ENCODE assay signal across 8 mouse cellular contexts in genomic region chr2:68468698-68469097, GRCm38 (mm10). TPM values are rescaled to one million over a fixed set of nuclear protein-coding genes. Genes with fewer than 3 reads are reported as not detected.
A peak's percentile ranks its signal among the peaks of the same experiment; 100 is the strongest.
DNase-seq lines count a peak whose midpoint lies in the region; ATAC-seq and TF ChIP-seq lines count a peak whose summit lies in the region.

No protein-coding gene starts in this region.

- no peaks in the 10 kb centered on the region for H3K27me3 ChIP-seq in heart, embryonic 11.5 days (ENCODE audit: control insufficient read depth, insufficient read depth, low read length)
- H3K27me3 ChIP-seq in limb, embryonic 11.5 days (ENCODE audit: control insufficient read depth, insufficient read depth, low read length) = no peaks in the 10 kb centered on the region
- peaks cover 6% of the 10 kb centered on the region for H3K27me3 ChIP-seq in thymus, adult 2 months (ENCODE audit: control insufficient read depth, insufficient read depth, low read length)
- no peaks in the 10 kb centered on the region for H3K27me3 ChIP-seq in intestine, embryonic 15.5 days (replicated peaks)

- peaks cover 51% of the 10 kb centered on the region for H3K4me1 ChIP-seq in heart, embryonic 11.5 days (ENCODE audit: control insufficient read depth, insufficient read depth, low read length)
- H3K4me1 ChIP-seq in limb, embryonic 11.5 days (ENCODE audit: control insufficient read depth, insufficient read depth, low read length) = peaks cover 15% of the 10 kb centered on the region
- H3K4me1 ChIP-seq in thymus, adult 2 months (replicated peaks; ENCODE audit: control insufficient read depth, insufficient read depth, low read length) = peaks cover 24% of the 10 kb centered on the region
- peaks cover 7% of the 10 kb centered on the region for H3K4me1 ChIP-seq in intestine, embryonic 15.5 days (replicated peaks)

- H3K36me3 ChIP-seq in heart, embryonic 11.5 days (ENCODE audit: control insufficient read depth, insufficient read depth, low read length) = no peaks in the 10 kb centered on the region
- no peaks in the 10 kb centered on the region for H3K36me3 ChIP-seq in limb, embryonic 11.5 days (ENCODE audit: control insufficient read depth, insufficient read depth, low read length)
- H3K36me3 ChIP-seq in thymus, adult 2 months (ENCODE audit: control insufficient read depth, insufficient read depth, low read length) = no peaks in the 10 kb centered on the region
- no peaks in the 10 kb centered on the region for H3K36me3 ChIP-seq in intestine, embryonic 15.5 days

- H3K4me2 ChIP-seq in heart, embryonic 11.5 days = peak overlapping the region; percentile 29
- no peak overlapping the region for H3K4me2 ChIP-seq in limb, embryonic 11.5 days (ENCODE audit: low read depth, severe bottlenecking)
- H3K4me2 ChIP-seq in intestine, embryonic 15.5 days (replicated peaks) = no peak overlapping the region

- TF ChIP-seq CTCF in thymus, adult 2 months (IDR thresholded peaks at IDR 0.05; ENCODE audit: borderline replicate concordance, control insufficient read depth, extremely low read depth, insufficient read depth, low read length, poor library complexity) = no peak

- no peak overlapping the region for H3K4me3 ChIP-seq in heart, embryonic 11.5 days (ENCODE audit: low read depth, low read length)
- no peak overlapping the region for H3K4me3 ChIP-seq in limb, embryonic 11.5 days (ENCODE audit: low read depth, low read length)
- no peak overlapping the region for H3K4me3 ChIP-seq in thymus, adult 2 months (ENCODE audit: control insufficient read depth, insufficient read depth, low read length)
- no peak overlapping the region for H3K4me3 ChIP-seq in intestine, embryonic 15.5 days (replicated peaks)

- H3K27ac ChIP-seq in heart, embryonic 11.5 days (ENCODE audit: low read depth, low read length) = no peak overlapping the region
- no peak overlapping the region for H3K27ac ChIP-seq in limb, embryonic 11.5 days (replicated peaks; ENCODE audit: low read depth, low read length)
- no peak overlapping the region for H3K27ac ChIP-seq in thymus, adult 2 months (ENCODE audit: control insufficient read depth, insufficient read depth, low read length)
- no peak overlapping the region for H3K27ac ChIP-seq in intestine, embryonic 15.5 days

- no peaks in the 10 kb centered on the region for H3K9me3 ChIP-seq in heart, embryonic 11.5 days (replicated peaks; ENCODE audit: control insufficient read depth, low read length)
- no peaks in the 10 kb centered on the region for H3K9me3 ChIP-seq in limb, embryonic 11.5 days (ENCODE audit: control insufficient read depth, low read length)
- H3K9me3 ChIP-seq in intestine, embryonic 15.5 days = no peaks in the 10 kb centered on the region

- ATAC-seq in heart, embryonic 11.5 days (replicated peaks; ENCODE audit: insufficient number of reproducible peaks, low FRiP score, low TSS enrichment) = no peak
- no peak for ATAC-seq in limb, embryonic 11.5 days (ENCODE audit: insufficient number of reproducible peaks, low FRiP score, low TSS enrichment, low read depth)
- no peak for ATAC-seq in intestine, embryonic 15.5 days

- H3K9ac ChIP-seq in heart, embryonic 11.5 days (ENCODE audit: low read depth, low read length) = no peak overlapping the region
- no peak overlapping the region for H3K9ac ChIP-seq in limb, embryonic 11.5 days (ENCODE audit: low read length)
- no peak overlapping the region for H3K9ac ChIP-seq in intestine, embryonic 15.5 days

- TF ChIP-seq POLR2A in thymus, adult 2 months (IDR thresholded peaks at IDR 0.05; ENCODE audit: control insufficient read depth, extremely low read depth, insufficient read depth, low read length, poor library complexity) = no peak

- WGBS in heart, embryonic 11.5 days (ENCODE audit: insufficient replicate concordance) = 48% methylated on average over 7 of the region's 7 CpGs
- WGBS in limb, embryonic 11.5 days = 67% methylated on average over 7 of the region's 7 CpGs
- 71% methylated on average over 7 of the region's 7 CpGs for WGBS in thymus, adult 2 months
- whole genome bisulfite sequencing in intestine, embryonic 15.5 days = 66% methylated on average over 7 of the region's 7 CpGs

- peak; percentile 16 to 35 for DNase-seq in layer of hippocampus, postnatal 10 days (ENCODE audit: low spot score in 2 of 2)
- DNase-seq in layer of hippocampus, adult 18-20 months (ENCODE audit: low spot score in 2 of 2) = no peak
- DNase-seq in adrenal gland, adult 8-10 months = peak; percentile 50
- peak; percentile 32 for DNase-seq in limb, embryonic 11.5 days (ENCODE audit: low spot score)
- peak; percentile 64 for DNase-seq in thymus, adult 2 months
- no peak for DNase-seq in spleen, adult 18-20 months

RNA-seq across cellular contexts. Expression of gene Stk39, which starts 3.4 kb away (rescaled TPM):
- total RNA-seq in layer of hippocampus, postnatal 10 days (2021) = 10 to 100 TPM; 47.8 to 54.7 TPM
- 10 to 100 TPM; 82.1 to 82.4 TPM for total RNA-seq in layer of hippocampus, adult 18-20 months (2021)
- 100 to 1,000 TPM in 1 of 4 experiments, 10 to 100 TPM in 3; 59.8 to 101 (median 73.8) TPM for total RNA-seq in adrenal gland, adult 8-10 months (2022)
- 58.3 and 66.5 TPM in 2 replicates for polyA plus RNA-seq in heart, embryonic 11.5 days (2014; fragmentation: Nextera tagmentation; extraction: Ambion mirVana)
- polyA plus RNA-seq in limb, embryonic 11.5 days (2014; fragmentation: Nextera tagmentation; extraction: Ambion mirVana) = 22.3 and 25.3 TPM in 2 replicates
- 3.5 and 5.5 TPM in 2 replicates for polyA plus RNA-seq in thymus, adult 2 months (2012; rRNA removed)
- 14.2 and 14.5 TPM in 2 replicates for polyA plus RNA-seq in intestine, embryonic 15.5 days (2015; fragmentation: Nextera tagmentation; extraction: Ambion mirVana)

Comparison
In these comparisons a context has a peak if more than half of its experiments do, and no peak if none do; other contexts are left out.
1. DNase-seq: peak in layer of hippocampus, postnatal 10 days (2 of 2), adrenal gland, adult 8-10 months (single experiment), limb, embryonic 11.5 days (single experiment) and thymus, adult 2 months (single experiment); none in layer of hippocampus, adult 18-20 months (0 of 2) and spleen, adult 18-20 months (0 of 2).